Comparison of ENCODE assay signal across 11 mouse cellular contexts in genomic region chr2:181952747-181953680, GRCm38 (mm10). TPM values are rescaled to one million over a fixed set of nuclear protein-coding genes. Genes with fewer than 3 reads are reported as not detected.
DNase-seq lines count a peak whose midpoint lies in the region; ATAC-seq and TF ChIP-seq lines count a peak whose summit lies in the region.
"Not testable (repeated sequence)": the region's sequence is repeated elsewhere in the genome, so short reads cannot be mapped to it uniquely, and the experiment has no call there.
"Had no signal": no experiment of that assay in that cellular context is flagged by ENCODE, and none has a peak within 500 bp of the region (broad histone marks: within the 10 kb centered on the region; RNA-seq: fewer than 3 reads in every experiment).

No protein-coding gene starts in this region.

- TF ChIP-seq EP300 in ES-Bruce4 (IDR thresholded peaks at IDR 0.05; ENCODE audit: insufficient read depth, low read depth, low read length), result not testable (repeated sequence)

- peak; percentile 61 for TF ChIP-seq POLR2A in ES-Bruce4 (IDR thresholded peaks at IDR 0.05; ENCODE audit: insufficient read depth, low read length)

- intact Hi-C loops in heart, postnatal 10 days (cut with DNase I), result not testable (repeated sequence)

- 15% methylated on average over 21 of the region's 21 CpGs for WGBS in forebrain, embryonic 16.5 days
- WGBS in intestine, postnatal 0 days, result 30% methylated on average over 21 of the region's 21 CpGs
- WGBS in liver, embryonic 11.5 days, result 25% methylated on average over 21 of the region's 21 CpGs
- 20% methylated on average over 21 of the region's 21 CpGs for WGBS in midbrain, embryonic 10.5 days

- H3K4me2 ChIP-seq in forebrain, embryonic 16.5 days (ENCODE audit: low read length), result peak overlapping the region; percentile 50
- peak overlapping the region; percentile 38 for H3K4me2 ChIP-seq in intestine, postnatal 0 days (replicated peaks; ENCODE audit: low read depth)
- peak overlapping the region; percentile 42 for H3K4me2 ChIP-seq in liver, embryonic 11.5 days

- peak overlapping the region; percentile 67 for H3K4me3 ChIP-seq in ES-Bruce4 (ENCODE audit: low read depth, low read length)
- peak overlapping the region; percentile 28 for H3K4me3 ChIP-seq in forebrain, embryonic 16.5 days (replicated peaks; ENCODE audit: low read length)
- not testable (repeated sequence) for H3K4me3 ChIP-seq in intestine, postnatal 0 days (ENCODE audit: low read depth, low read length); liver, embryonic 11.5 days (ENCODE audit: low read depth, low read length)
- H3K4me3 ChIP-seq in midbrain, embryonic 10.5 days, result peak overlapping the region; percentile 42

- 0 out of 2 replicates have a peak, but pooled peaks have one; percentile 40 for ATAC-seq in forebrain, embryonic 16.5 days
- not testable (repeated sequence) for ATAC-seq in intestine, postnatal 0 days; liver, embryonic 11.5 days (replicated peaks; ENCODE audit: low FRiP score)

- H3K4me1 ChIP-seq in ES-Bruce4 (ENCODE audit: control insufficient read depth, insufficient read depth, low read length); forebrain, embryonic 16.5 days (replicated peaks; ENCODE audit: control insufficient read depth, insufficient read depth, low read length); intestine, postnatal 0 days (replicated peaks; ENCODE audit: control insufficient read depth, insufficient read depth, low read length); liver, embryonic 11.5 days (replicated peaks; ENCODE audit: control insufficient read depth, insufficient read depth, low read length): not testable (repeated sequence)
- H3K4me1 ChIP-seq in midbrain, embryonic 10.5 days, result peaks cover 11% of the 10 kb centered on the region

- not testable (repeated sequence) for H3K9me3 ChIP-seq in ES-Bruce4 (replicated peaks; ENCODE audit: control insufficient read depth, insufficient read depth, low read length, poor library complexity, severe bottlenecking); forebrain, embryonic 16.5 days (ENCODE audit: control insufficient read depth, low read length); intestine, postnatal 0 days (ENCODE audit: control insufficient read depth); liver, embryonic 11.5 days (ENCODE audit: control insufficient read depth, low read length); midbrain, embryonic 10.5 days (replicated peaks)

- TF ChIP-seq CTCF in ES-Bruce4 (IDR thresholded peaks at IDR 0.05; ENCODE audit: low read depth, low read length); intestine, postnatal 0 days (IDR thresholded peaks at IDR 0.05; ENCODE audit: low read depth): not testable (repeated sequence)

- peak; percentile 55 for DNase-seq in embryo, embryonic 9.5 days (ENCODE audit: extremely low spot score)
- peak; percentile 24 to 33 for DNase-seq in heart, postnatal 10 days
- DNase-seq in liver, embryonic 11.5 days (ENCODE audit: low spot score), result not testable (repeated sequence)
- peak; percentile 49 for DNase-seq in midbrain, embryonic 10.5 days (ENCODE audit: low spot score)
- DNase-seq in retina, postnatal 1 day, result peak; percentile 62

- H3K9ac ChIP-seq in ES-Bruce4 (ENCODE audit: low read depth, poor library complexity, severe bottlenecking), result peak overlapping the region; percentile 8; the same call in 1 of the 2 replicates
- not testable (repeated sequence) for H3K9ac ChIP-seq in forebrain, embryonic 16.5 days (replicated peaks; ENCODE audit: low read depth, low read length); intestine, postnatal 0 days (ENCODE audit: low read depth, low read length); liver, embryonic 11.5 days (ENCODE audit: low read depth, low read length)

- not testable (repeated sequence) for H3K36me3 ChIP-seq in ES-Bruce4 (ENCODE audit: control insufficient read depth, insufficient read depth, low read length, poor library complexity, severe bottlenecking); forebrain, embryonic 16.5 days (ENCODE audit: control insufficient read depth, insufficient read depth); intestine, postnatal 0 days (ENCODE audit: control insufficient read depth, insufficient read depth); liver, embryonic 11.5 days (ENCODE audit: control insufficient read depth, insufficient read depth, low read length); midbrain, embryonic 10.5 days

- H3K27me3 ChIP-seq in ES-Bruce4 (ENCODE audit: control insufficient read depth, insufficient read depth, low read length, poor library complexity, severe bottlenecking); forebrain, embryonic 16.5 days (replicated peaks; ENCODE audit: control insufficient read depth, insufficient read depth, low read length); intestine, postnatal 0 days (replicated peaks; ENCODE audit: control insufficient read depth, insufficient read depth, low read length); liver, embryonic 11.5 days (replicated peaks; ENCODE audit: control insufficient read depth, insufficient read depth, low read length); midbrain, embryonic 10.5 days (ENCODE audit: low read depth, poor library complexity, severe bottlenecking): not testable (repeated sequence)

- H3K27ac ChIP-seq in ES-Bruce4 (ENCODE audit: insufficient read depth, low read length); forebrain, embryonic 16.5 days (ENCODE audit: low read length); intestine, postnatal 0 days (ENCODE audit: low read depth, low read length); liver, embryonic 11.5 days (ENCODE audit: low read depth, low read length): not testable (repeated sequence)
- peak overlapping the region; percentile 38; the same call in 1 of the 2 replicates for H3K27ac ChIP-seq in midbrain, embryonic 10.5 days (replicated peaks)

RNA-seq across cellular contexts. Expression of gene Gm14496, which starts 37.9 kb away (rescaled TPM):
- polyA plus RNA-seq in ES-Bruce4 (2011; ENCODE audit: insufficient read depth, insufficient read length, low read depth, missing spikeins), result not detected in 2 replicates
- polyA plus RNA-seq in forebrain, embryonic 16.5 days (2015; fragmentation: Nextera tagmentation; extraction: Ambion mirVana), result not detected in 2 replicates
- total RNA-seq in heart, postnatal 10 days (2021), result not detected
- polyA plus RNA-seq in intestine, postnatal 0 days (2015; fragmentation: Nextera tagmentation; extraction: Ambion mirVana), result not detected in 2 replicates
- not detected in 2 replicates for polyA plus RNA-seq in liver, embryonic 11.5 days (2014; fragmentation: Nextera tagmentation; extraction: Ambion mirVana)
- not detected in 2 replicates for polyA plus RNA-seq in midbrain, embryonic 10.5 days (2016; fragmentation: Nextera tagmentation; extraction: Ambion mirVana)
- total RNA-seq: liver, adult 2 months had no signal
- polyA plus RNA-seq: liver, adult 2 months; myocyte; testis, adult 2 months had no signal
